ENCODE assay signal across 24 mouse cellular contexts in the genomic region with DNA sequence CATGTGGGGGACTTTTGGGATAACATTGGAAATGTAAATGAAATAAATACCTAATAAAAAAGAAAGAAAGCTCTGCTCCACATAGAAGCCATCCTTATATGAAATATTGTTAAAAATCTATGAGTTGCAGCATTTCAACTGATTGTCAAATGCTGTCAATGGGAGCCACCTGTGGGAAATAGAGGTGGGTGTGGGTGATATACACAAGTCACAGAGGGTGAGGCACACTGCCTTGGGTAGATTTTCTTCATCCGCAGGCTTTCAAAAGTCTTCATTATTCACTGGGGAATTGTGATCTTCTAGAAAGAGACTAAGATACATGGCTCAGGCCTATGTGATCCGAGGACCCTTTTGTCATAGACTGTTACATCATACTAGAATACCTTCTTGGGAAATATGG.
"Had no signal": no experiment of that assay in that cellular context is flagged by ENCODE, and none has a peak within 500 bp of the region (broad histone marks: within the 10 kb centered on the region; RNA-seq: fewer than 3 reads in every experiment).

No protein-coding gene starts in this region.

- H3K27ac ChIP-seq: heart, adult 2 months; heart, embryonic 13.5 days; heart, embryonic 15.5 days; hindbrain, embryonic 14.5 days; intestine, embryonic 15.5 days; layer of hippocampus, adult 2 months; left cerebral cortex, adult 2 months; limb, embryonic 10.5 days; limb, embryonic 12.5 days had no signal

- H3K4me3 ChIP-seq: heart, adult 2 months; heart, embryonic 13.5 days; heart, embryonic 15.5 days; intestine, embryonic 15.5 days; layer of hippocampus, adult 2 months; left cerebral cortex, adult 2 months; limb, embryonic 10.5 days; limb, embryonic 12.5 days had no signal

- ATAC-seq: hindbrain, embryonic 16.5 days; inflammation-experienced regulatory T-cells, adult 6 months; intestine, embryonic 15.5 days; intestine, postnatal 0 days had no signal

- H3K27me3 ChIP-seq: heart, embryonic 13.5 days; heart, embryonic 15.5 days; intestine, embryonic 15.5 days; limb, embryonic 12.5 days had no signal

- H3K9me3 ChIP-seq: heart, embryonic 13.5 days; heart, embryonic 15.5 days; intestine, embryonic 15.5 days; limb, embryonic 10.5 days; limb, embryonic 12.5 days had no signal

- H3K4me1 ChIP-seq: heart, embryonic 13.5 days; heart, embryonic 15.5 days; intestine, embryonic 15.5 days; limb, embryonic 10.5 days; limb, embryonic 12.5 days had no signal

- H3K36me3 ChIP-seq: heart, embryonic 13.5 days; heart, embryonic 15.5 days; intestine, embryonic 15.5 days; limb, embryonic 10.5 days; limb, embryonic 12.5 days had no signal

- H3K9ac ChIP-seq: heart, embryonic 13.5 days; heart, embryonic 15.5 days; hindbrain, embryonic 14.5 days; intestine, embryonic 15.5 days; limb, embryonic 12.5 days had no signal

- DNase-seq: gastrocnemius, postnatal 14 days; gastrocnemius, postnatal 36 days; heart, adult 11 months; heart, adult 2 months; heart, postnatal 14 days; heart, postnatal 36 days; kidney, adult 18-20 months; kidney, adult 8-10 months; kidney, postnatal 10 days; kidney, postnatal 25 days; kidney, postnatal 4 days; liver had no signal

- H3K4me2 ChIP-seq: heart, embryonic 11.5 days; heart, embryonic 13.5 days; heart, embryonic 15.5 days; hindbrain, embryonic 14.5 days; intestine, embryonic 15.5 days; limb, embryonic 12.5 days had no signal
